Mouse (Mus musculus) lung, postnatal 0 days (tissue): ENCODE results near the gene Pgbd5. TPM values are rescaled to one million over a fixed set of nuclear protein-coding genes. Genes with fewer than 3 reads are reported as not detected.

Experiments
- ATAC-seq: fragments of 200-750 bp; cut with Nextera tagmentation; 2 replicates; pipeline ENCODE4 v1.8.0; 2017; ENCODE audit warnings: moderate library complexity
- DNase-seq: peaks from one replicate; pipeline ENCODE4 v3.0.0-alpha.2; 2016; ENCODE audit warnings: low spot score
- H3K27ac ChIP-seq: fragments of 300-500 bp; sonication (generic); 2 replicates; pipeline ENCODE4 v1.5.1; 2014; ENCODE audit warnings: antibody characterized with exemption, mild to moderate bottlenecking, low read length, mixed read lengths
- H3K27me3 ChIP-seq: fragments of 300-500 bp; sonication (generic); replicated peaks from 2 replicates; pipeline ENCODE4 v1.6.1; 2014; ENCODE audit warnings: low read length, mixed read lengths; ENCODE audit not compliant: insufficient read depth
- H3K36me3 ChIP-seq: fragments of 300-500 bp; sonication (generic); 2 replicates; pipeline ENCODE4 v1.6.1; 2014; ENCODE audit warnings: low read length, mixed read lengths; ENCODE audit not compliant: insufficient read depth
- H3K4me1 ChIP-seq: fragments of 300-500 bp; sonication (generic); 2 replicates; pipeline ENCODE4 v1.6.1; 2014; ENCODE audit warnings: antibody characterized with exemption, low read depth, low read length, mixed read lengths; ENCODE audit not compliant: insufficient read depth
- H3K4me2 ChIP-seq: fragments of 300-500 bp; sonication (generic); replicated peaks from 2 replicates; pipeline ENCODE4 v1.6.1; 2014; ENCODE audit warnings: low read depth, mild to moderate bottlenecking, low read length, moderate library complexity, mixed read lengths
- H3K4me3 ChIP-seq: fragments of 300-500 bp; sonication (generic); 2 replicates; pipeline ENCODE4 v1.5.1; 2014; ENCODE audit warnings: low read depth, low read length
- H3K9ac ChIP-seq: fragments of 300-500 bp; sonication (generic); replicated peaks from 2 replicates; pipeline ENCODE4 v1.6.1; 2014; ENCODE audit warnings: low read depth, mild to moderate bottlenecking
- H3K9me3 ChIP-seq: fragments of 300-500 bp; sonication (generic); 2 replicates; pipeline ENCODE4 v1.6.1; 2016; ENCODE audit warnings: low read length, mixed read lengths
- CTCF ChIP-seq: IDR thresholded peaks from 2 replicates; pipeline ENCODE4 v1.5.1; 2016; ENCODE audit warnings: antibody characterized with exemption, mild to moderate bottlenecking
- EP300 ChIP-seq: IDR thresholded peaks from 2 replicates; pipeline ENCODE4 v1.6.1; 2016; ENCODE audit warnings: antibody characterized with exemption, mild to moderate bottlenecking, control low read depth
- WGBS: fragments of 180-500 bp; shearing (Covaris S2); extraction: QIAGEN DNeasy Blood & Tissue Kit; methylation state at CpG from one replicate; pipeline ENCODE4 v1.1.7; 2014; 5-methylcytosine and 5-hydroxymethylcytosine counted together
- polyA plus RNA-seq: library from polyadenylated mRNA; unstranded; fragments of >200 nt; fragmentation: Nextera tagmentation; extraction: Ambion mirVana; gene quantifications from 2 replicates; pipeline ENCODE4 v1.2.1, GENCODE M21; 2015

Pgbd5 gene
- polyA plus RNA-seq, 1 experiment from 2014 or later: 5.6 TPM

DNA sequence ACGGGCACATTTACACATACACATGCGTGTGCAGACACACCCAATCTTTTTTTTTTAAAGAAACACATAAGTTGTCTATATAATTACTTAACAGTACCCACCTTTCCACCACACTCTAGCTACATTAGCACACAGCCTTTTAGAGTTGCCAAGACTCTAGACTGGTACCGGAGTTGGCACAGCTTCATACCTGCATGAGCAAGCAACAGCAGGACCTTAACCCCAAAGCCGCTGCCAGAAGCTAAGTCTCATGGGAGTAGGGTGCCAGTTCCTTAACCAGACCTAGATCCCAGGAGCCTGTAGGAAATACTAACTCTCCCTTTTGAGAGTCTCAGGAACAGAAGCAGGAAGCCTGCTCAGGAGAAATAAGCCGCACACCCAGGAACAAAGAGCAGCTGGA lies 20.5 kb downstream of the Pgbd5 start:
- Histone ChIP-seq H3K4me2 (no peak overlapping the region), H3K4me3 (no peak overlapping the region), H3K9me3 (no peaks in the 10 kb centered on the region), H3K27me3 (no peaks in the 10 kb centered on the region), H3K4me1 (no peaks in the 10 kb centered on the region), H3K9ac (no peak overlapping the region), H3K27ac (no peak overlapping the region), H3K36me3 (no peaks in the 10 kb centered on the region)
- TF ChIP-seq EP300: no peak
- TF ChIP-seq CTCF: no peak
- 94% methylated on average over 5 of the region's 5 CpGs for WGBS
- no peak for ATAC-seq
- DNase-seq: no peak

DNA sequence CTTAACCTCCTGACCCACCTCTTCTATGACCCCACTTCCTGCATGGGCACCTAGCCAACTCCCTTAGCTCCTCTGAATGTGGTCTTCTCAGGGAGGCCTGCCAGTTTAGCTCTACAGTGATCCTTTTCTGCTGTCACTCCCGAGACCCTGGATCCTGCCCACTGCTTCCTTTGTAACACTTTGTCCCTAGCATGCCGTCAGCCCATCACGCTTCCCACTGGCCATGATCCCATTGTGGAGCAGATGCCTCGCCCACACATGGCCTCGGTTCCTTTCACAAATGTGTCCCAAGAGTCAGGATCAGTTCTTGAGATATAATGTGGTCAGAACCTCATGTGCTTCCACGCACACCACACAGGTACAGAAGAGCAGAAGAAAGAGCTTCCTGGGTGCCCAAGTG lies 21.3 kb downstream of the Pgbd5 start:
- Histone ChIP-seq H3K9me3 (no peaks in the 10 kb centered on the region), H3K27ac (no peak overlapping the region), H3K9ac (no peak overlapping the region), H3K36me3 (no peaks in the 10 kb centered on the region), H3K4me3 (no peak overlapping the region), H3K4me2 (no peak overlapping the region), H3K27me3 (no peaks in the 10 kb centered on the region), H3K4me1 (no peaks in the 10 kb centered on the region)
- 0 out of 2 replicates have a peak, but pooled peaks have one; percentile 18 for ATAC-seq
- no peak for DNase-seq
- TF ChIP-seq CTCF (no peak), EP300 (no peak)
- 41% methylated on average over 6 of the region's 6 CpGs for WGBS

DNA sequence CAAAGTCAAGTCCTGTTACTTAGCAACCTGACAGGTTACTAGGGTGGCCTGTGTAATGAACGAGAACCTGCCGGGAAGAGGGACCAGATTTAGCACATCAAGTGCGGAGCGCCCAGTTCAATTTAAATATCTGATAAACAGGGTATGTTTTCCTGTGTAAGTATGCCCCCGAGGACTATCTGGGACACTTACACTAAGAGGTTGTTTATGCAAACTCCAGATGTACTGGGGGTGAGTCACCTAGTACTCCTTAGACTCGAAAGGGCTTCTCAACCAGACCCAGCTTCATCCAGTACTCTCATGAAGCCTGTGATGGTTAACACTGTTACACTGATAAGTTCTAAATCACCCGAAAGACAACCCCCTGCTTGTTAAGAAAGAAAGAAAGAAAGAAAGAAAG lies 22.8 kb downstream of the Pgbd5 start:
- H3K9ac ChIP-seq: no peak overlapping the region
- H3K36me3 ChIP-seq: no peaks in the 10 kb centered on the region
- H3K4me2 ChIP-seq: no peak overlapping the region
- H3K9me3 ChIP-seq: no peaks in the 10 kb centered on the region
- 40% methylated on average over 7 of the region's 7 CpGs for WGBS
- H3K27ac ChIP-seq: no peak overlapping the region
- ATAC-seq (no peak), DNase-seq (no peak)
- TF ChIP-seq CTCF (no peak), EP300 (no peak)
- H3K27me3 ChIP-seq: no peaks in the 10 kb centered on the region
- H3K4me3 ChIP-seq: no peak overlapping the region
- no peaks in the 10 kb centered on the region for H3K4me1 ChIP-seq

DNA sequence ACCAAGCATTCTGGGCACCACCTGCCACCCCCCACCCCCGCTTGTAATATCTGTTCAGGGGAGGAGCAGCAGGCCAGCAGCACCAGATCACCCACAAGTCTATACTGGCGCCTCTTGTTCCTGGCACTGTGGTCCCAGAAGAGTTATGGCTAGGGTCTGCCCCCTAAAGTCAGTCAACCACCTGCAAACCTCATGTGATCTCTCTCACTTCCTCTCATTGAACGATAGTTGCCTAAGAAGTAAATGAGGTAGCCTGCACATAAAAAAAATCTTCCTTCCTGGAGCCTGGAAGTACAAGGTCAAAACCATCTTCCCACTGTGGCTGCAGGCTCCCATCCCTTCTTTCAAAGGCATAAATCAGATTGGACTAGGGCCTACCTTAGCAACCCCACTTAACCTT lies 23.7 kb downstream of the Pgbd5 start:
- Histone ChIP-seq H3K4me3 (no peak overlapping the region), H3K36me3 (no peaks in the 10 kb centered on the region), H3K27me3 (no peaks in the 10 kb centered on the region), H3K9ac (no peak overlapping the region), H3K4me1 (no peaks in the 10 kb centered on the region), H3K4me2 (no peak overlapping the region), H3K9me3 (no peaks in the 10 kb centered on the region), H3K27ac (no peak overlapping the region)
- 62% methylated on average over 3 of the region's 3 CpGs for WGBS
- DNase-seq: no peak
- TF ChIP-seq EP300 (no peak), CTCF (no peak)
- ATAC-seq: no peak

DNA sequence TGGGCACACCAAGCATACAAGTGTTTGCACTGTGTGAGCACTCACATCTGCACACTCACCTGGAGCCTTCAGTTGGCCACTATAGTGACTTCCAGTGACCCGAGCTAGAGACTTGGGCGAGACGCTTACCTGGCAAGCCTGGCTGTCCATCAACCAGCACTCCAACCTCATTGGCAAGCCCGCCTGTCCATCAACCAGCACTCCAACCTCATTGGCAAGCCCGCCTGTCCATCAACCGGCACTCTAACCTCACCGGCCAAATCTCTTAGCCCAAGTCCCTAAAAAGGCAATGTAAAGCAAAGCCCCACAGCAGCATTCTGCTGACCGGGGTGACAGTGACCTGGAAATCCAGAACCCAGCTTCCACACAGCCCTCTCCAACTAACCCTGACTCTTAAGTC lies 24.5 kb downstream of the Pgbd5 start:
- TF ChIP-seq EP300: no peak
- no peak for TF ChIP-seq CTCF
- Histone ChIP-seq H3K36me3 (no peaks in the 10 kb centered on the region), H3K27ac (no peak overlapping the region), H3K4me1 (no peaks in the 10 kb centered on the region), H3K9ac (no peak overlapping the region), H3K27me3 (no peaks in the 10 kb centered on the region), H3K4me3 (no peak overlapping the region), H3K4me2 (no peak overlapping the region), H3K9me3 (no peaks in the 10 kb centered on the region)
- ATAC-seq (no peak), DNase-seq (no peak)
- 83% methylated on average over 8 of the region's 8 CpGs for WGBS

DNA sequence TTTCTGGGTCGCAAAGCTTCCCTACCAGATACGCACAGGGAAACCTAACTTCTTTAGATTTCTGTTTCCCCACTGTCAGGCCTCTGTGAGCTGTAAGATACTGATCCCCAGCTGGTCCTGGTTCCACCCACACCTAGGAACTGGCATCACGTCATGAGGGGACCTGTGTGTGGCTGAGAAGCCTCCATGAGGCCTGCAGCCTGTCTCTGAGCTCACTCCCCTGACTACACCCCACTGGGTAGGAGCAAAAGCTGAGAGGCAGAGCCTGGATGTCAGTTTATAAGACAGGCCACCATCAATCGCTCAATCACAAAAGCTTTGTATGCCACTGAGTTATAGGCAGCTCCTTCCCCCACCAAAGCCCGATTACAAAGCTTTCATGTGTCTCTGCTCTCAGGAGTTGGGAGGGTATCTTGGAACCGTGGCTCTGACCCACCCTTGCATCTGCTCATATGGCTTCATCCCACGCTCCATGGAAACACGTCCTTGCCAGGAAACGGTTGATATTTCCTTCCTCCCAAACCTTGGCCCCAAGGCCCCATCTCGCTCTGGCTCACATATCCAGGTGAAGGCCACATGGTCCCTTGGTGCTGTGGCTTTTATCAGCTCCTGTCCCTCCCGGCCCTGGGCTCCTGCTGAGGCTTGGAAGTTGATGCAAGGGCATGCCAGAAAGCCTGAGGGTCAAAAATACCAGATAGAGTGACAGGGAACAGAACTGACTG lies 26.1 kb downstream of the Pgbd5 start:
- 69% methylated on average over 11 of the region's 11 CpGs for WGBS
- Histone ChIP-seq H3K4me1 (no peaks in the 10 kb centered on the region), H3K9ac (no peak overlapping the region), H3K4me2 (no peak overlapping the region), H3K27me3 (no peaks in the 10 kb centered on the region), H3K4me3 (no peak overlapping the region), H3K36me3 (no peaks in the 10 kb centered on the region), H3K9me3 (no peaks in the 10 kb centered on the region), H3K27ac (no peak overlapping the region)
- DNase-seq (no peak), ATAC-seq (no peak)
- TF ChIP-seq EP300 (no peak), CTCF (no peak)
